Mouse (Mus musculus) olfactory bulb, adult 2 months (tissue): ENCODE data around the gene Sfmbt1.

Experiments used
- CTCF ChIP-seq: fragments of 200-500 bp; IDR thresholded peaks from 2 replicates; pipeline ENCODE4 v1.5.1; 2012; ENCODE audit warnings: low read depth, mild to moderate bottlenecking, low read length, moderate library complexity; ENCODE audit not compliant: insufficient read depth
- POLR2A ChIP-seq: fragments of 200-500 bp; IDR thresholded peaks from 2 replicates; pipeline ENCODE4 v1.6.1; 2012; ENCODE audit warnings: mild to moderate bottlenecking, low read depth, low read length, moderate library complexity; ENCODE audit not compliant: insufficient read depth

DNA sequence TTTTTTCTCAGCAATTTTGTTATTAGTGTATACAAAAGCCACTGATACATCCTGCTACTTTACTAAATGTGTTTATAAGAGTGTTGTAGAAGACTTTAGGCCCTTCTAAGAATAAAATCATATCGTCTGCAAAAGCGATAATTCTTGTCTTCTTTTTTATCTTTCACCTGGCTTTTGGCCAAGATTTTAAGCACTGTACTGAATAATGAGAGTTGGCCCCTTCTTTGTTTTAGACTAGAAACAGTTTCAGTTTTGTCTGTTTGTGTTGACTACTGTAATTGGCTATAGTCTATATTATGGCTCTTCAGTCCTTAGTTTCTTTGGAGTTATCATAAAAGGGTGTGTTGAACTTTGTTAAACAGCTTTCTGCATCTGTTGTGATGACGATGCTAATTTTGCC, 17.2 kb downstream of the Sfmbt1 start:
- TF ChIP-seq CTCF = no peak
- no peak for TF ChIP-seq POLR2A
